Mouse (Mus musculus) layer of hippocampus, adult 18-20 months (tissue): ENCODE data around the gene Lrrc25. TPM values are rescaled to one million over a fixed set of nuclear protein-coding genes. Genes with fewer than 3 reads are reported as not detected.

ENCODE experiments used
- DNase-seq, 2 experiments: peaks; one replicate each; pipeline ENCODE4 v3.0.0; 2022; ENCODE audit warnings: low spot score in 2 of 2
- total RNA-seq, 2 experiments: library from RNA; stranded (reverse); gene quantifications; 2 replicates each; pipeline ENCODE4 v1.2.3; 2021

Gene Lrrc25
- total RNA-seq, 2 experiments from 2014 or later: 0.33 to 0.37 TPM

- DNase-seq: no peak
Observed at GRCm38 (mm10) chr8:70646775-70647174, 30.8 kb downstream of the Lrrc25 start.

- DNase-seq: no peak
Observed at GRCm38 (mm10) chr8:70647343-70648163, 31.6 kb downstream of the Lrrc25 start.

GRCm38 (mm10) chr8:70648164-70648442 lies 32.1 kb downstream of the Lrrc25 start:
- no peak for DNase-seq

GRCm38 (mm10) chr8:70648921-70649320 lies 33.0 kb downstream of the Lrrc25 start:
- DNase-seq: no peak

- DNase-seq: peak in 1 of 2 experiments; percentile 60
Observed at GRCm38 (mm10) chr8:70649324-70649723, 33.4 kb downstream of the Lrrc25 start.

- no peak for DNase-seq
Observed at GRCm38 (mm10) chr8:70650351-70650750, 34.4 kb downstream of the Lrrc25 start.

GRCm38 (mm10) chr8:70653226-70653625 lies 37.3 kb downstream of the Lrrc25 start:
- peak in 1 of 2 experiments; percentile 39 for DNase-seq

GRCm38 (mm10) chr8:70654121-70654520 lies 38.2 kb downstream of the Lrrc25 start:
- no peak for DNase-seq

GRCm38 (mm10) chr8:70655469-70655868 lies 39.5 kb downstream of the Lrrc25 start:
- DNase-seq: no peak

- no peak for DNase-seq
Observed at GRCm38 (mm10) chr8:70656193-70656790, 40.3 kb downstream of the Lrrc25 start.

GRCm38 (mm10) chr8:70657214-70657613 lies 41.3 kb downstream of the Lrrc25 start:
- DNase-seq: no peak

- DNase-seq: no peak
Observed at GRCm38 (mm10) chr8:70657739-70658138, 41.8 kb downstream of the Lrrc25 start.

- DNase-seq: no peak
Observed at GRCm38 (mm10) chr8:70658897-70659603, 43.1 kb downstream of the Lrrc25 start.

- DNase-seq: peak; percentile 43 to 73
Observed at GRCm38 (mm10) chr8:70659604-70660272, 43.8 kb downstream of the Lrrc25 start.

- DNase-seq: no peak
Observed at GRCm38 (mm10) chr8:70660273-70660725, 44.3 kb downstream of the Lrrc25 start, which contains the start of gene Pgpep1. Gene Pgpep1 (minus strand): TSS chr8:70660388.

GRCm38 (mm10) chr8:70663691-70664090 lies 47.7 kb downstream of the Lrrc25 start:
- no peak for DNase-seq

- no peak for DNase-seq
Observed at GRCm38 (mm10) chr8:70664631-70665030, 48.7 kb downstream of the Lrrc25 start.

- no peak for DNase-seq
Observed at GRCm38 (mm10) chr8:70665599-70665998, 49.6 kb downstream of the Lrrc25 start.

GRCm38 (mm10) chr8:70667071-70667470 lies 51.1 kb downstream of the Lrrc25 start:
- peak; percentile 67 to 85 for DNase-seq
